Mouse (Mus musculus): ENCODE data around the gene Ttc14. TPM values are rescaled to one million over a fixed set of nuclear protein-coding genes. Genes with fewer than 3 reads are reported as not detected.

Gene Ttc14
- polyA plus RNA-seq (2012; rRNA removed) = 6.5 and 10.7 TPM in 2 replicates

DNA sequence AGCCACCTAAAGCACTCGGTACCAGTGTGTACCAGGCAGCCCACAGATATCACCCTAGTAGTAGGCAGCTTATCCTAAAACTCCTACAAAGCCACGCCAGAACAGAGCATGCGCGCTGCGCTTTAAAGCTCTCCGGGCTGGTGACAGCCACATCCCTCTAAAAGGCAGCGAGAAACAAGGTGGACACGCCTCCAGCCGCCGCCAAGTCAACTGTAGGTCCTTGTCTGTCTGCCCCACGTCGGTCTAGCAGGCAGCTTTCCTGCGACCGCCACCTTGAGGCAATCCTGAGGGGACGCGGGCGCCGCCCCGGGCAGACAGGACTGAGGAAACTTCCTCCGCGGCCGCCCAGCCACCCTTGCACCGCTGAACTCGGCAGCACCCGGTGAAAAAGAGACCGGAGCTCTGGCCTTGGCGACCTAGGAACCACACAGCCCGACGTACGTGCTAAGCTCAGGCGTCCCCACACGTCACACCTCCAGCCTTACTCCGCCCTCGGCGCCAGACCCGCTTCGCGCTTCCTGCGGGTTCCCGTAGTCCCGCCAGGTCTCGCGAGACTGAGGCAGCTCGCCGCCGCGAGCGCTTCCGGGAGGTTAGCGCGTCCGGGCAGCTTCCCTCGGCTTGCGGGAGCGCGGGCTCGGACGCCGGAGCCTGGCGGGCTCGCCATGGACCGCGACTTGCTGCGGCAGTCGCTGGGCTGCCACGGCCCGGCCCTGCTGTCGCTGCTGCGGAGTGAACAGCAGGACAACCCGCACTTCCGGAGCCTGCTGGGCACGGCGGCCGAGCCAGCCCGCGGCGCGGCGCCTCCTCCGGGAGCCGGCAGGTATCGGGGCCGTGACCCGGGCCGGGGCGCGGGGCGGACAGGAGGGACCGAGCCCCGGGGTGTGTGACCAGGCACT, at the start of gene Ttc14:
TSS of gene Ttc14 (plus strand) at position 216 of the 896 bp plus-strand sequence.
- Histone ChIP-seq H3K36me3 (ENCODE audit: control insufficient read depth, insufficient read depth, low read length) (peaks cover 1% of the 10 kb centered on the region; the same call in 1 of the 2 replicates), H3K4me1 (ENCODE audit: control insufficient read depth, insufficient read depth, low read length) (peaks cover 7% of the 10 kb centered on the region; the same call in 1 of the 2 replicates), H3K4me3 (ENCODE audit: insufficient read depth, low read depth, low read length) (peak within 1 kb of the TSS; percentile 88), H3K27ac (ENCODE audit: insufficient read depth, low read depth, low read length) (peak within 1 kb of the TSS; percentile 92), H3K27me3 (replicated peaks; ENCODE audit: control insufficient read depth, insufficient read depth, low read length) (no peaks in the 10 kb centered on the region)
- DNase-seq = peak; percentile 98
- TF ChIP-seq POLR2A (IDR thresholded peaks at IDR 0.05; ENCODE audit: low read depth, low read length) (peak; percentile 85), CTCF (conservative IDR thresholded peaks at IDR 0.05; ENCODE audit: insufficient read depth, insufficient read length, low read depth, low read length) (0 out of 2 replicates have a peak, but pooled peaks have one; percentile 16)
- under 1% methylated on average over 90 of the region's 90 CpGs for WGBS

DNA sequence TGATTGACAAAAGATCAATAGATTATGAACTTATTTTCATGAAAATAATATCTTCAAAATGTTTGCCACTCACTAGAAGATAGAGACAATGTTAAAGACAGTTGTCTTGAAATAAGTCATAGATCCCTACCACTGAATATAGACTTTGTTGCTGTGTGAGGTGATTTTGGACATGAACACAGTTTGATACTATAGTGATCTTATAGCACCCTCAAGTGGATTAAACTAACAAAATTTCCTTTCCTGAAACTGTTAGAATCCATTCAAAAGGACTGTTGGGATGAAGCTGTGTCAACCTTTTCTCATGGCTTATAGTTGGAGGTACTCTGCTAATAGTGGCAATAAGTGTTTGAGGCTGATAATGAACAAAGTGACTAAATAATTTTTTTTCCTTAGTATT, 8.7 kb upstream of the Ttc14 start:
- Histone ChIP-seq H3K27ac (ENCODE audit: insufficient read depth, low read depth, low read length) (no peak overlapping the region), H3K4me1 (ENCODE audit: control insufficient read depth, insufficient read depth, low read length) (no peaks in the 10 kb centered on the region), H3K27me3 (replicated peaks; ENCODE audit: control insufficient read depth, insufficient read depth, low read length) (no peaks in the 10 kb centered on the region), H3K4me3 (ENCODE audit: insufficient read depth, low read depth, low read length) (no peak overlapping the region), H3K36me3 (ENCODE audit: control insufficient read depth, insufficient read depth, low read length) (no peaks in the 10 kb centered on the region)
- TF ChIP-seq CTCF (conservative IDR thresholded peaks at IDR 0.05; ENCODE audit: insufficient read depth, insufficient read length, low read depth, low read length) = no peak
- TF ChIP-seq POLR2A (IDR thresholded peaks at IDR 0.05; ENCODE audit: low read depth, low read length) = no peak
- no peak for DNase-seq

DNA sequence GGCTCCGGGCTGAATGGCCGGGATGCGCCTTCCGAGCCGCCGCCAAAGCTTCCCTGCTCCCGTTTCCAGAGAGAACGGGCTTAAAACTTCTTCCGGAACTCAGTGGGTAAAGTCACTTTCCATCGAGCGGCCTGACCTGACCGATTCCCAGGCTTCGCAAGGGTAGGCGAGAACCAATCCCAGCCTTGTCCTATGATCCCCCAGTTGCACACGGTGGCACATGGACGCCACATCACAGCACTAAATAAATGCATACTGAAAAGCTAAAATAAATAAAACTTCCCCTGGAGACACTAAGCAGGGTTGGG, 835 bp downstream of the Ttc14 start:
- TF ChIP-seq POLR2A (IDR thresholded peaks at IDR 0.05; ENCODE audit: low read depth, low read length) = no peak
- TF ChIP-seq CTCF (conservative IDR thresholded peaks at IDR 0.05; ENCODE audit: insufficient read depth, insufficient read length, low read depth, low read length) = no peak
- H3K4me1 ChIP-seq (ENCODE audit: control insufficient read depth, insufficient read depth, low read length) = peaks cover 7% of the 10 kb centered on the region; the same call in 1 of the 2 replicates
- H3K4me3 ChIP-seq (ENCODE audit: insufficient read depth, low read depth, low read length) = peak overlapping the region; percentile 88
- peaks cover 4% of the 10 kb centered on the region; the same call in 1 of the 2 replicates for H3K36me3 ChIP-seq (ENCODE audit: control insufficient read depth, insufficient read depth, low read length)
- DNase-seq = no peak
- no peaks in the 10 kb centered on the region for H3K27me3 ChIP-seq (replicated peaks; ENCODE audit: control insufficient read depth, insufficient read depth, low read length)
- H3K27ac ChIP-seq (ENCODE audit: insufficient read depth, low read depth, low read length) = peak overlapping the region; percentile 75
- WGBS = 0% methylated on average over 16 of the region's 16 CpGs

DNA sequence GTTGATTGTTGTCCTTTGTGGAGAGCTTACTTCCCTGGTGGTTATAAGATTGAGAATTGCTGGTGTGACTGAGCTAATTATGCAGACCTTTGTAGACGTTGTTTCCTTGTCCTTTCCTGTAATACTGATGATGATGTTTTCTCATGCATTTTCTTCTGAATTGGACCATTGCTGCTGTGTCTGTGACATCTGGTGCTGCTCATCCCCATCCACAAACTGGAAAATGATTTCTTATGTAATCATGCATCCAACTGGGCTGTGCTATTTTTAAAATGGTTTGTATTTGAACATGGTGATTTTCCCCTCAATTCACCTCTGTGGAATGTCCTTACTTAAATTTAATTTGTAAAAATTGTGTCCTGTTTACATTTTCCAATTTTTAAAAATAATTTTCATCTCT, 7.5 kb downstream of the Ttc14 start:
- TF ChIP-seq CTCF (conservative IDR thresholded peaks at IDR 0.05; ENCODE audit: insufficient read depth, insufficient read length, low read depth, low read length) = no peak
- no peak for TF ChIP-seq POLR2A (IDR thresholded peaks at IDR 0.05; ENCODE audit: low read depth, low read length)
- no peak overlapping the region for H3K4me3 ChIP-seq (ENCODE audit: insufficient read depth, low read depth, low read length)
- DNase-seq = no peak
- peaks cover 8% of the 10 kb centered on the region for H3K36me3 ChIP-seq (ENCODE audit: control insufficient read depth, insufficient read depth, low read length)
- no peak overlapping the region for H3K27ac ChIP-seq (ENCODE audit: insufficient read depth, low read depth, low read length)
- H3K27me3 ChIP-seq (replicated peaks; ENCODE audit: control insufficient read depth, insufficient read depth, low read length) = no peaks in the 10 kb centered on the region
- H3K4me1 ChIP-seq (ENCODE audit: control insufficient read depth, insufficient read depth, low read length) = no peaks in the 10 kb centered on the region
- 60% methylated on average over 1 of the region's 1 CpGs for WGBS

DNA sequence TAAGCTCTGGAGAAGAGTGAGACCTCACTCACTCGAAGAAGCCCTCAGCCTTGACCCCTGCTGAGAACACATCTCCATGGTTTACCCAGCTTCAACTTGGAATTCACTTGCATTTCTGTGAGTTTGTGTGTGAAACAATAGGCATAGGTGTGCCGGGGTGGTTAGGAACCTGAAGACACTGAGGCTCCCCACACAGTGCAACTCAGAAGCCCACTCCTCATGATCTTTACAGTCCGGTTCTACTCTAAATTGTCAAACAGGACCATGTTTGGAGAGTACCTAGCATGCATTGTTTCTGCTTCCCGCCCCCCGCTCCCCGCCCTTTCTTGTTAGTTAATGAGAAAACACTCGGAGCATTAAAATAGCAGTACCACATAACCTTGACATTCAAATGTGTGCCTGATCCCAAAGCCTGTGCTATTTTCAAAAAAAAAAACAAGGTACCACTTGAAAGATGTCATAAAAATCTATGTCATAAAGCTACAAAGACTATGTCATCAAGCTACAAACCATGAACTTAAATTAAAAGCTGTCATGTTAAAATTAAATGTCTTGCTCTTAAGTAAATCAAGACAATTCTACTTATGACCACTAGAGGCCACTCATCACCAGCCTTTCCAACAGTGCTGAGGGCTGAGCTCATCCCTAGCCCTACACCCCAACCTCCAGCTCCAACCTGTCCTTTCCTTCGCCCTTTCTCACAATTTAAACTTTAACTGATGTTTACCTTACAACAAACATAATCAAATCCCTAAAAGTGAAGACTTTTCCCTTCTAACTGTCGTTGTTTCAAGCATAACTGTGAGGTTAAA, 24.7 kb downstream of the Ttc14 start:
- TF ChIP-seq POLR2A (IDR thresholded peaks at IDR 0.05; ENCODE audit: low read depth, low read length) (no peak), CTCF (conservative IDR thresholded peaks at IDR 0.05; ENCODE audit: insufficient read depth, insufficient read length, low read depth, low read length) (peak; percentile 83)
- Histone ChIP-seq H3K36me3 (ENCODE audit: control insufficient read depth, insufficient read depth, low read length) (no peaks in the 10 kb centered on the region), H3K4me3 (ENCODE audit: insufficient read depth, low read depth, low read length) (no peak overlapping the region), H3K4me1 (ENCODE audit: control insufficient read depth, insufficient read depth, low read length) (no peaks in the 10 kb centered on the region), H3K27ac (ENCODE audit: insufficient read depth, low read depth, low read length) (no peak overlapping the region), H3K27me3 (replicated peaks; ENCODE audit: control insufficient read depth, insufficient read depth, low read length) (no peaks in the 10 kb centered on the region)
- WGBS = 37% methylated on average over 9 of the region's 9 CpGs
- DNase-seq = peak; percentile 49

DNA sequence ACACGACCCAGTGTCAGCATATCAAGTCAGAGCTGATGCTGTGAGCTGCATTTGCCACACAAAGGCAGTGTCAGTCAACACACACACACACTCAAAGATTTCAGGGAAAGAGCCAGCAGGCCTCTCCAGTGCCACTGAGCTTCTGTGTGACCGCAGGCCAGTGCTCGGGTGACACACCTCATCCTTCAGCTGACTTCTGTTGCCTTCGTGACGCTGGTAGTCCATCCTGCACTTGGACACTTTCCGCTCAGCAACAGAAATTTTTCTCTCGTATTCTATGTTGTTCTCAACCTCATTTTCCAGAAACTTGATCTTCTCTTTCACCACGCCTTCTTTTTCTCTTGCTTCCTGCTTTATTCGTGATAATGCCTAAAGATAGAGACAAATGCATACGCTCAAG, 32.7 kb downstream of the Ttc14 start:
- DNase-seq = no peak
- Histone ChIP-seq H3K36me3 (ENCODE audit: control insufficient read depth, insufficient read depth, low read length) (no peaks in the 10 kb centered on the region), H3K4me1 (ENCODE audit: control insufficient read depth, insufficient read depth, low read length) (no peaks in the 10 kb centered on the region), H3K27me3 (replicated peaks; ENCODE audit: control insufficient read depth, insufficient read depth, low read length) (no peaks in the 10 kb centered on the region), H3K27ac (ENCODE audit: insufficient read depth, low read depth, low read length) (no peak overlapping the region), H3K4me3 (ENCODE audit: insufficient read depth, low read depth, low read length) (no peak overlapping the region)
- TF ChIP-seq POLR2A (IDR thresholded peaks at IDR 0.05; ENCODE audit: low read depth, low read length) (no peak), CTCF (conservative IDR thresholded peaks at IDR 0.05; ENCODE audit: insufficient read depth, insufficient read length, low read depth, low read length) (no peak)
- WGBS = 82% methylated on average over 10 of the region's 10 CpGs

DNA sequence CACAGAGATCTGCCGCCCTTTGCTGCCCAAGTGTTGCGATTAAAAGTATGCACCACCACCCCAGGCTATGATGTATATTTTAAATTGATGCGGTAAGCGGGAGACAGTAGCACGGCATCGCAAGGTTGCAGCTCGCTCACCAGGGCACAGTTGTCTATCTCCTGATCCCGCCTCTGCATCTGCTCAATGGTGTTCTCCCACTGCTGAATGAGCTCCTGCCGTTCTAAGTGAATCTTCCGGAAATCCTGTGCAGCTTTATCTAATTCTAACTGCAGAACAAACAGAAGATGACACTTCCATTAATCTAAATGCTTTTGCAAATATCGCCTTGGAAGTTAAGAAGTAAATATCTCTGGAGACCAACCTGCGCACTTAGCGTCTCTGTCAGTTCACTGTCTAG, 36.9 kb downstream of the Ttc14 start:
- no peak for DNase-seq
- Histone ChIP-seq H3K4me3 (ENCODE audit: insufficient read depth, low read depth, low read length) (no peak overlapping the region), H3K4me1 (ENCODE audit: control insufficient read depth, insufficient read depth, low read length) (no peaks in the 10 kb centered on the region), H3K36me3 (ENCODE audit: control insufficient read depth, insufficient read depth, low read length) (no peaks in the 10 kb centered on the region), H3K27ac (ENCODE audit: insufficient read depth, low read depth, low read length) (no peak overlapping the region), H3K27me3 (replicated peaks; ENCODE audit: control insufficient read depth, insufficient read depth, low read length) (no peaks in the 10 kb centered on the region)
- TF ChIP-seq CTCF (conservative IDR thresholded peaks at IDR 0.05; ENCODE audit: insufficient read depth, insufficient read length, low read depth, low read length) (no peak), POLR2A (IDR thresholded peaks at IDR 0.05; ENCODE audit: low read depth, low read length) (no peak)
- WGBS = 91% methylated on average over 13 of the region's 13 CpGs
